Mouse (Mus musculus): ENCODE measurements around the gene Ric1. TPM values are rescaled to one million over a fixed set of nuclear protein-coding genes. Genes with fewer than 3 reads are reported as not detected.

The Ric1 gene
- total RNA-seq, 2 experiments from 2014 or later = 4.7 to 6.1 TPM

Other genes starting within 250 kb of the Ric1 start
- not detected in 2 replicates for gene Insl6, start 196.9 kb upstream of the Ric1 start, total RNA-seq (2015; ENCODE audit: low replicate concordance)
- gene Insl6, start 196.9 kb upstream of the Ric1 start, total RNA-seq (2017; ENCODE audit: low replicate concordance) = not detected in 2 replicates
- not detected in 2 replicates for gene Rln1, start 187.6 kb upstream of the Ric1 start, total RNA-seq (2015; ENCODE audit: low replicate concordance)
- not detected in 2 replicates for gene Rln1, start 187.6 kb upstream of the Ric1 start, total RNA-seq (2017; ENCODE audit: low replicate concordance)
- 61.0 and 81.7 TPM in 2 replicates for gene Plgrkt, start 154.9 kb upstream of the Ric1 start, total RNA-seq (2015; ENCODE audit: low replicate concordance)
- 38.1 and 73.6 TPM in 2 replicates for gene Plgrkt, start 154.9 kb upstream of the Ric1 start, total RNA-seq (2017; ENCODE audit: low replicate concordance)
- gene Cd274, start 154.8 kb upstream of the Ric1 start, total RNA-seq (2015; ENCODE audit: low replicate concordance) = 0.58 and 4.6 TPM in 2 replicates
- gene Cd274, start 154.8 kb upstream of the Ric1 start, total RNA-seq (2017; ENCODE audit: low replicate concordance) = 3.6 and 4.6 TPM in 2 replicates
- gene Pdcd1lg2, start 111.4 kb upstream of the Ric1 start, total RNA-seq (2015; ENCODE audit: low replicate concordance) = not detected in 2 replicates
- 0.42 TPM in 1 of 2 replicates, not detected in the other for gene Pdcd1lg2, start 111.4 kb upstream of the Ric1 start, total RNA-seq (2017; ENCODE audit: low replicate concordance)
- 10.0 and 14.4 TPM in 2 replicates for gene Ermp1, start 126.1 kb downstream of the Ric1 start, total RNA-seq (2015; ENCODE audit: low replicate concordance)
- 8.4 and 12.0 TPM in 2 replicates for gene Ermp1, start 126.1 kb downstream of the Ric1 start, total RNA-seq (2017; ENCODE audit: low replicate concordance)
- not detected in 2 replicates for gene Mlana, start 175.5 kb downstream of the Ric1 start, total RNA-seq (2015; ENCODE audit: low replicate concordance)
- gene Mlana, start 175.5 kb downstream of the Ric1 start, total RNA-seq (2017; ENCODE audit: low replicate concordance) = not detected in 2 replicates